Mouse (Mus musculus) macrophage (primary cell): Measurements from ENCODE around the gene Pum1. TPM values are rescaled to one million over a fixed set of nuclear protein-coding genes. Genes with fewer than 3 reads are reported as not detected.

Experiments
- H3K27ac ChIP-seq: fragments of 350-480 bp; formaldehyde crosslinking; 2 replicates; pipeline ENCODE4 v1.9.0; 2021
- H3K36me3 ChIP-seq: fragments of 350-480 bp; formaldehyde crosslinking; 2 replicates; pipeline ENCODE4 v1.9.0; 2021; ENCODE audit errors: inconsistent target
- H3K4me3 ChIP-seq: fragments of 350-480 bp; formaldehyde crosslinking; 2 replicates; pipeline ENCODE4 v1.9.0; 2021; ENCODE audit errors: inconsistent target
- H3K79me2 ChIP-seq: fragments of 350-480 bp; formaldehyde crosslinking; 2 replicates; pipeline ENCODE4 v1.9.0; 2021; ENCODE audit errors: inconsistent target
- WGBS: methylation state at CpG from one replicate; pipeline ENCODE4 v1.1.7; 2026; ENCODE audit warnings: inconsistent platforms; ENCODE audit not compliant: missing documents; 5-methylcytosine and 5-hydroxymethylcytosine counted together
- polyA plus RNA-seq: library from polyadenylated mRNA; stranded (reverse); fragments of 250-400 nt; gene quantifications from 3 replicates; pipeline ENCODE4 v1.2.4, GENCODE M21; 2018; ENCODE audit warnings: inconsistent platforms

Gene Pum1
- polyA plus RNA-seq, 1 experiment from 2014 or later, result 22.1 TPM

DNA sequence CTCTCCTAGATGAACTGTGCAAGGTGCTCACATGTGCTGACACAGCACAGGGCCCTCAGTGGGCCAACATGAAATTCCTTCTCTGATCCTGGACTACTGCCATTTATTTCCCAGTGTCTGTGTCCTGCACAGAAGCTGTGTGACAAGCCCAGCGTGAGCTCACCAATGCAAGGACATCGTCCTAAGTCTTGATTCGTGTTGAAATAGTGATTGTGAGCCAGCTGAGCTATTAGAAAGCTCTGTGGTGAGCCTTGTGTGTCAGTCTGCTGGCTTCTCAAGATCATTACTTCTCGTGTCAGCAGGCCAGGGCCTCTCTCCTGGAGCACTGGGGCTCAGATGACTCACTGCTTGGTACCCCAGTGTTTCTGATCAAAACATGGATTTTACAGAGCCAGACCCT lies 110.8 kb downstream of the Pum1 start:
- Histone ChIP-seq H3K79me2 (no peaks in the 10 kb centered on the region), H3K4me3 (no peak overlapping the region), H3K27ac (no peak overlapping the region), H3K36me3 (peaks cover 79% of the 10 kb centered on the region)
- 82% methylated on average over 4 of the region's 4 CpGs for WGBS

DNA sequence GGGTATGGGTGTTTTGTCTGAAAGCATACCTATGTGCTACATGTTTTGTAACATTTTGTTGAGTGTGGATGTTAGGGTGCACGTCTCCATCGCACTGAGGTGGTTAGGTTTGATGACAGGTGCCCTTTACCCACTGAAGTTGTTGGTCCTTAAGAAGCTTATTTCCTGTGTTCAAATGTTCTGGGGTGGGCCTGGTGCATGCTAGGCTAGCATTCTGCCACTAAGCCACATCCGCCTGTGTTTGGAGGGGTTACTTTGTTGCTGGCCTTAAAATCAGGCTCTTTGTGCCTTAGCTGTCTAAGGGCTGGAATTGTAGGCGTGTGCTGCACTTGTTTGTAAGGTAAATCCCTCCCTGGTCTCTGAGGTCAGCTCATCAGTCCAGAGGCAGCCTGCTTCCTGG lies 111.7 kb downstream of the Pum1 start:
- Histone ChIP-seq H3K36me3 (peaks cover 79% of the 10 kb centered on the region), H3K79me2 (no peaks in the 10 kb centered on the region), H3K4me3 (no peak overlapping the region), H3K27ac (no peak overlapping the region)
- WGBS, result 86% methylated on average over 4 of the region's 4 CpGs

DNA sequence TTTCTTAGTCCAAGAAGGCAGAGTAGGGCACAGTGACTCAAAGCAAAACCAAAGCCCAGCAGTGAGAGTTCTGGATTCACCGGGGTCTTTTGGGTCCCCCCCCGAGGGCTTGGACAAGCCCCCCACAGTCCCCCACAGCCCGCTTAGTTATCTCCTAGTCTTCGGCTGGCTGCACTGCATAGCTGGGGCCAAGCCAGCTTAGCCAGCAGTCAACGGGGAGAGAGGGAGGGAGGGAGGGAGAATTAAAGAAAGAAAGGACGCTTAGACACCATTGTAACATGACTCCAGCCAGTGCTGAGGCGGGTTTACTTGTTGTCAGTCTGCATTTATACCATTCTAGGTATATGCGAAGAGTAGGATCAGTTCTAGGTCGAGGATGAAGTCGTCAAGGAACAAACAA lies 114.5 kb downstream of the Pum1 start:
- Histone ChIP-seq H3K4me3 (no peak overlapping the region), H3K79me2 (no peaks in the 10 kb centered on the region), H3K27ac (no peak overlapping the region), H3K36me3 (peaks cover 56% of the 10 kb centered on the region)
- 93% methylated on average over 7 of the region's 10 CpGs for WGBS

DNA sequence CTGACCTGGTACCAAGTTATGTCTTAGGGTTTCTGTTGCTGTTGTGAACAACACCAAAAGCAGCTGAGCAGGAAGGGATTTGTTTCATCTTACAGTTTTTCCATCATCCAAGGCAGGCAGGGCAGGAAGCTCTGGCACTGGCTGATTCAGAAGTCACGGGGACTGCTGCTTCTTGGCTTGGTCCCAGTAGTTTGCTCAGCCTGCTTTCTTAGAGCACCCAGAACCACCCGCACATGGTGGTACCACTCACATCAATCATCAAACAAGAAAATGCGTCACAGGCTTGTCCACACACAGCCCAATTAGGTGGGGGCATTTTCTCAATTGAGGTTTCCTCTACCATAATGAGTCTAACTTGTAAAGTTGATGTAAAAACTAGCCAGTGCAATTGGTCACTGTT lies 115.9 kb downstream of the Pum1 start:
- Histone ChIP-seq H3K27ac (no peak overlapping the region), H3K79me2 (no peaks in the 10 kb centered on the region), H3K36me3 (peaks cover 42% of the 10 kb centered on the region), H3K4me3 (no peak overlapping the region)
- 97% methylated on average over 3 of the region's 3 CpGs for WGBS

DNA sequence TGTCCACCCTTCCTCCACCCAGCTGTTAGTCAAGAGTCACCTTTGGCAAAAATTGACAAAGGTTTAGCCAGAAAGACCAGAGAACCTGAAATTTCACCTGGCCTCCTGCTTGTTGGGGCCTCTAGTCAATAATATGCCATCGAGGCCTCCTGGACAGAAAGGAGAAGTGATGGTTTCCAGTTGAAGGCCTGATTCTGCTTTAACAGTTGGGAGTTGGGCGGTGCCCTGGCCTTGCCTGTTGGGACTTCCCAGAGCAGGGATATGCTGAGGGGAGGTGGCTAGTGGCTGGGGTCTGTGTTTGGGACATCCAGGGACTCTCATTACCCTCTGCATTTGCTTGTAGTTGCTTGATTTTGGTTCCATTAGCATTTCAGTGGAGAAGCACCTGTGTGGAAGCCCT lies 119.4 kb downstream of the Pum1 start:
- no peak overlapping the region for H3K4me3 ChIP-seq
- peaks cover 12% of the 10 kb centered on the region; the same call in 1 of the 2 replicates for H3K36me3 ChIP-seq
- 34% methylated on average over 2 of the region's 2 CpGs for WGBS
- no peaks in the 10 kb centered on the region for H3K79me2 ChIP-seq
- H3K27ac ChIP-seq, result no peak overlapping the region

DNA sequence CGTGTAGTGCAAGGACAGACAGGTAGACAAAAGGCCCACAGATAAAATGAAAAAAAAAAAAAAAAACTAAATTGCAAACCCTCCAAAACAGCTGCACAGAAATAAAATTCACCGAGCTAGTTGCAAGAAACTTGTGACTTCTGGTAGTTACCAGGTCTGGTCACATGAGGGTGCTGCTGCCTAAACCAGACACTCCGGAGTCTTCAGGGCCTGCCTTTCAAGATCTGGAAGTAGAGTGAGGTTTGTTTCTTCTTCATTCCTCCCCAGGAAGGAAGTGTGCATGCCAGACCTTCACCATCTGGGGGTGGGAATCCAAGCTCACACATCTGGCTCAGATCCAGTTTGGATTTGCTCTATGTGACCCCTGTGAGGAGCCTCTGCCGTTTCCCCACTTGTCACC lies 121.6 kb downstream of the Pum1 start:
- WGBS, result 24% methylated on average over 4 of the region's 4 CpGs
- no peaks in the 10 kb centered on the region for H3K79me2 ChIP-seq
- H3K36me3 ChIP-seq, result peaks cover 2% of the 10 kb centered on the region; the same call in 1 of the 2 replicates
- no peak overlapping the region for H3K27ac ChIP-seq
- no peak overlapping the region for H3K4me3 ChIP-seq

DNA sequence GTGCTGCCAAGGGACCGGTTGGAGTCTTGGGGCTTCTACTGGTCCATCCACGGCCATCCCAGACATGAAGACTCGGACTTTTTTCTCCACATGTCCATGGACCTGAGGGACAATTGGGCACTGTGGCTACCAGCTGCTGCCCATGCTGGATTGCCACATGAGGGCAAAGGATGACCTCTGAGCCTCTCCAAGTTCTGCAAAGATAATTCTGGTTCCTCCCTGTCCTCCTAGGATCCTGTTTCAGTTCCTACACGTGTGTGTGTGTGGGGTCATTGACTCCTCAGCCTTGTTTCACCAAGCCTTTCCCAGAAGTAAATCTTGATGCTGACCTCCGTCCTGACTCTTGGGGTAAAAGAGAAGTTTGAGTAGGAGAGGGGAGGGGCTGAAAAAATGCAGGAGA lies 124.4 kb downstream of the Pum1 start:
- 50% methylated on average over 5 of the region's 5 CpGs for WGBS
- Histone ChIP-seq H3K4me3 (no peak overlapping the region), H3K79me2 (no peaks in the 10 kb centered on the region), H3K27ac (peak overlapping the region; percentile 21), H3K36me3 (no peaks in the 10 kb centered on the region)

DNA sequence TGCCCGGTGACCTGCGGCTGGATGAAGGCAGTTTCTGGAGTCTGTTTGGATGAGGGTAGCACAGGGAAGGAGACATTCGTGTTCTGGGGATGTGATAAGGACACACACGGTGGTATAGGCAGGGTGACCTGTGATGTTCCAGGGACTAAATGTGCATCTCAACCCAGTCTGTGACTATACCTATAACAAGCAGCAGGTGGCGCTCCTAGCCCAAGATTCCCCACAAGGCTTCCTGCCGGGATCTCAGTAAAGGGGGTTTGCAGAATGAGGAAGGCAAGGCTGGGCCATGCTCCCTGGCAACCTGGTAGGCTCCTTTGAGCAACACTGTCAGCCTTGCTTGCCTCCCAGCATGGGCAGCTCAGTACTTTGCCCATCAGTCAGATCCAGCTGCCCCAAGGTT lies 127.1 kb downstream of the Pum1 start:
- H3K36me3 ChIP-seq, result no peaks in the 10 kb centered on the region
- 11% methylated on average over 6 of the region's 6 CpGs for WGBS
- H3K27ac ChIP-seq, result peak overlapping the region; percentile 53
- peaks cover 25% of the 10 kb centered on the region for H3K79me2 ChIP-seq
- H3K4me3 ChIP-seq, result no peak overlapping the region

DNA sequence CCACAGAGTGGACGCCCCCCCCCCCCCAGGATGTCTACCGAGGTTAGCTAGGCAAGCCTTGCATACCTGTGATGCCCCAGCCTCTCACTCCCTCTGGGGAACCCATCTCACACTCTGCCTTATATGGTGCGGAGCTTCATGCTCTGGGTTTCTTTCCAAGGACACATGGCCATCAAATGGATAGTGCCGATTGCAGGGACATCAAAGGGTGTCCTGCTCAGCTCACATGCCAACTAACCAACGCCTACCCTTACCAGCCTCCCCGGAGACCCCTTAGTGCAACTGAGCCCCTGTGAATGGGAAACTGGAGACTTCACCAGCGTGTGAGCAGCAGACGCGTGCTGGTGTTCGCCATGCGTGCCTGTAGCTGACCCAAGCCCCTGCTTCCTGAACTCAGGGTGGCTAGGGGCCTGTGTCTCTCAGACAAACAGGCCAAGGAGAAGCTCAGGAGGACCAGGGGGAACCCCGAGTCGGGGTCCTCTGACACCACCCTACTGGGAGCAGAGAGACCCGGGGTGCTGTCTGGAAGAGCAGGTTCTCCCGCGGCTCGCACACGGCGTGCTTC lies 128.8 kb downstream of the Pum1 start:
- 19% methylated on average over 19 of the region's 19 CpGs for WGBS
- Histone ChIP-seq H3K79me2 (peaks cover 42% of the 10 kb centered on the region), H3K4me3 (no peak overlapping the region), H3K36me3 (no peaks in the 10 kb centered on the region), H3K27ac (no peak overlapping the region)

DNA sequence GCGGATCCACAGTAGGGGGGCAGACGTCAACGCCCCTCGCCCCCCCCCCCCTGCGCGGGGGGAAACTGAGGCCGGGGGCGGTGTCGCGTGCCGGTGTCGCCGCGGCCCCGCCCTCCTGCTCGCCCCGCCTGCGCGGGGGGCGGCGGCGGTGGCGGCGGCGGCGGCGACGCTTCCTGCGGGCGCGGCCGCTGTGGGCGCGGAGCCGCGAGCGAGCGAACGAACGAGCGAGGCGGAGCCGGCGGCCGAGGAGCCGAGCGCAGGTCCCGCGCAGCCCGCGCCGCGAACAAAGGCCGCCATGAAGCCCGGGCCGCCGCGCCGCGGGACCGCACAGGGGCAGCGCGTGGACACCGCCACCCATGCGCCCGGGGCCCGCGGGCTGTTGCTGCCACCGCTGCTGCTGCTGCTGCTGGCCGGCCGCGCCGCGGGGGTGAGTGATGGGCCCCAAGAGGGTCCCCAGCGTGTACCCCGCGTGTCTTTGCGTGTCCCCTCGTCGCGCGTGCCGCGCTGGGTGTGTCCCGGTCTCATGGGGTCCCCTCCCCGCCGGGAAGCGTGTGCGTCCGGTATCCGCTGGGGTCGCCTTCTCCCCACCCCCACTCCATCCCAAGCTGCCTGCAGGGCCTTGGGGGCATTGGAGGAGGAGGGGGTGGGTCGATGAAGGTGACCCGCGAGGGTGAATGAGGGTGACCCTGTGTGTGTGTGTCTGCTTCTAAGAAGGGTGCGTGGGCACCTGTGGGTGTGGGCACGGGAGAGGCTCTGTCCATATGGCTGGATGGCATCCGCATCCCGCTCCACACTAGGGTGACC lies 129.5 kb downstream of the Pum1 start, which contains the start of gene Sdc3:
Gene Sdc3 (plus strand): TSS at position 162 of the 804 bp plus-strand sequence.
- Histone ChIP-seq H3K27ac (peak within 1 kb of the TSS; percentile 67), H3K36me3 (no peaks in the 10 kb centered on the region), H3K4me3 (peak within 1 kb of the TSS; percentile 97), H3K79me2 (peaks cover 49% of the 10 kb centered on the region)
- 4% methylated on average over 78 of the region's 99 CpGs for WGBS

DNA sequence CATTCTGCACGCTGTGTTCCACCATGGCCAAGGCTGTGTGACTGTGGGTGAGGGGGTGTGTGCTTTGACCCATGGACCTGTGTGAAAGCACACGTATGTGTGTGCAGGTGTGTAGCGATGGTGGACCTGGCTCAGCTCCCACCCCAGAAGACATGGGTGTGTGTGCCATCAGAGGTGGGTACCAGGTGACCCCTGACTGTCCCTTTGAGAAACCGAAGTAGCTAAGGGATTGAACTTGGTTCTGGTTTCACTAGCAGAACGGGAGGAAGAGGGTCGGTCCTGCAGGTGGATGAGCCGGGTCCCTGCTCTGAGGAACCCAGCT lies 130.0 kb downstream of the Pum1 start:
- H3K79me2 ChIP-seq, result peaks cover 55% of the 10 kb centered on the region
- no peaks in the 10 kb centered on the region for H3K36me3 ChIP-seq
- H3K27ac ChIP-seq, result peak overlapping the region; percentile 67
- 39% methylated on average over 7 of the region's 7 CpGs for WGBS
- peak overlapping the region; percentile 97 for H3K4me3 ChIP-seq

DNA sequence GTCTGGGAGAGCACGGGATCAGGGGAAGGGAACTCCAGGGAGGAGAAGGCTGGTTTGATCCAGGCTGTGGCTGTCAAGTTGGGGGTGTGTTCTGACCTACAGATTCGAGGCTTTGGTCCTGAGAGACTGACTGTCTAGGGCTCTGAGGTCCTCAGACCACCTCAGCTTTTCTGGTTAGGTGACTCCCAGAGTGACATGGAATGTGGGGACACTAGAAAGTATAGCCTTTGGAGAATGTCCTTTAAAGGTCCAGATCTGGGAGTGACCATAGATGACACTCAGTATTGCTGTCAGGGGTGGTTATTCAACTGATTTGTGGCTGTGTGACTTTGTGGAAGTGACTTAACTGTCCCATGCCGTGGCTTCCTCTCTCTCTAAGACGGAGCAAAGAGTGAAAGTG lies 131.7 kb downstream of the Pum1 start:
- H3K4me3 ChIP-seq, result peak overlapping the region; percentile 97
- H3K27ac ChIP-seq, result peak overlapping the region; percentile 97
- H3K36me3 ChIP-seq, result no peaks in the 10 kb centered on the region
- peaks cover 71% of the 10 kb centered on the region for H3K79me2 ChIP-seq
- 27% methylated on average over 4 of the region's 4 CpGs for WGBS

DNA sequence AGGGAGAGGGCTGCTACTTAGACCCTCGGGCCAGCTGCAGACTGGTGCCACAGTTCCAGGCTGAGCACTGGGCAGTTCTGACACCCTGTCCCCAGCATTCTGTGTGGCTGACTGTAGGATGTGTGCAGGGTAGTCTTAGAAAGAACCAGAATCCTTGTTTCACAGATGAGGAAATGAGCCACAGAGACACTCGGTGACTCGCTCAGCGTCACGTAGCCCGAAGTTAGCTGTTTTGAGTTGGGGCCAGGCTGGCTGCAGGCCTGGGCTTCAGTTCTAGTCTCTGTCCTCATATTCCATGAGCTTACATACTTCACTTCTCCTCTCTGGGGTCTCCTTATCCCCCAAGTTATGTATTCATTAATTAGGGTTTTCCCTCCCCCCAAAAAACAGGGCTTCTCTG lies 132.8 kb downstream of the Pum1 start:
- Histone ChIP-seq H3K27ac (peak overlapping the region; percentile 97), H3K4me3 (no peak overlapping the region), H3K36me3 (no peaks in the 10 kb centered on the region), H3K79me2 (peaks cover 83% of the 10 kb centered on the region)
- 45% methylated on average over 6 of the region's 6 CpGs for WGBS

DNA sequence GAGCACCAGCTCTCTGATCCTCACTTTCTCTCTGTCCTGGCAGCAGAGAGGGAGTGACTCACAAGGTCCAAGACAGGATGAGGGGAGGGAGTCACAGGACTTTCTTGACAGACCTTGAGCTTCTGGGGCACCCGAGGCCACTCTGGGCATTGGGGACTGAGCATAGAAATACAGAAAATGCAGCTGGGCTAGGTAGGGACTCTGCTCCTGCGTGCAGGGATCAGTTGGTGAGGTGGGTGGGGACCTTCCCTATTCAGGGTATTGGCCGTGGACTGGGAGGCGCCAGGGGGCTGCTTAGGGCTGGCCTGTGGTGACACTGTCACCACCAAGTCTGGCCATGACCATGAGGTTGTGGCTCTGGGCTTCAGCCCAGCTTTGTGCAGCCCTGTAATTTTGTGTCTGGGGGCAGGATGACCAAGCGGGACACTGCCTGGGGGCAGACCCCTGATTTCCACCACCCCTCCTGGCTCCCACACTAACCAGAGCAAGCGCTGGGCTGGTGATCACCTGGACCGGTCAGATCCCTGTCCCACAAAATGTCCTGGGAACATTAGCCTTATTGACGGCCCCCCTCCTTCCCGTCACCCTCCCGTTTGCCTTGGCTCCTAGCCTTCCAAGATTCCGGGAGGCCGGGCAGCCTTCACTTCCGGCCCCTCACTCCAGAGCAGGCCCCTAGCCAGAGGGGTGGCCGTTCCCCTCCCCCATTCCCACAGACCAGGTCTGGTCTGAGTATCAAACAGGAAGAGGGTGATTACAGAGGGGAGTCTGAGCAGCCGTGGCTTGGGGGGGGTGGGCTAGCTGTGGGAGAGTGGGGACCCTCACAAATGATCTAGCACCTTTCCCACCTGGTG lies 134.3 kb downstream of the Pum1 start:
- Histone ChIP-seq H3K27ac (peak overlapping the region; percentile 97), H3K4me3 (no peak overlapping the region), H3K36me3 (no peaks in the 10 kb centered on the region), H3K79me2 (peaks cover 98% of the 10 kb centered on the region)
- 81% methylated on average over 15 of the region's 15 CpGs for WGBS

DNA sequence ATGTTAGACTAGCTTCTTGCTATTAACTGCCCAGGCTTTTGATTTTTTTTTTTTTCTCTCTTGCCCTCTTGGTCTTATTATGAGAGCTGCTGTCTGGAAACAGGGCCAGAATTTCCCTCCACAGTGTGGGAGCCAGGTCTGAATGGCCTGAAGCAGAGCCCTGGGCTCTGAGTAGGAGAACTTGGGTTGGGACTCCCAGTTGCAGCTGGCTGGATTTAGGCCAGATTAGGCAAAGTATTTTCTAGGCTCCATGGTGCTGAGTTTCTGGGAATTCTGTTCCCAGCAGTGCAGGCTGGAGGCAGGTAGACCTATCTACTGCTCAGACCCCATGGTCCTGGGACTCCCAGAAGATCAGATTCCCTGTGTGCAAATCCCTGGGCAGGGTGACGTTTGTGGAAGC lies 135.3 kb downstream of the Pum1 start:
- peak overlapping the region; percentile 97 for H3K27ac ChIP-seq
- 89% methylated on average over 1 of the region's 1 CpGs for WGBS
- H3K4me3 ChIP-seq, result no peak overlapping the region
- peaks cover 100% of the 10 kb centered on the region for H3K79me2 ChIP-seq
- H3K36me3 ChIP-seq, result no peaks in the 10 kb centered on the region; the same call in 1 of the 2 replicates
